Mouse (Mus musculus): ENCODE measurements around the gene Hsp90ab1. TPM values are rescaled to one million over a fixed set of nuclear protein-coding genes. Genes with fewer than 3 reads are reported as not detected.

Hsp90ab1 gene
- total RNA-seq (2023) = 1,000 to 10,000 TPM in 1 of 2 experiments, 100 to 1,000 TPM in 1; 986 to 1,178 TPM

DNA sequence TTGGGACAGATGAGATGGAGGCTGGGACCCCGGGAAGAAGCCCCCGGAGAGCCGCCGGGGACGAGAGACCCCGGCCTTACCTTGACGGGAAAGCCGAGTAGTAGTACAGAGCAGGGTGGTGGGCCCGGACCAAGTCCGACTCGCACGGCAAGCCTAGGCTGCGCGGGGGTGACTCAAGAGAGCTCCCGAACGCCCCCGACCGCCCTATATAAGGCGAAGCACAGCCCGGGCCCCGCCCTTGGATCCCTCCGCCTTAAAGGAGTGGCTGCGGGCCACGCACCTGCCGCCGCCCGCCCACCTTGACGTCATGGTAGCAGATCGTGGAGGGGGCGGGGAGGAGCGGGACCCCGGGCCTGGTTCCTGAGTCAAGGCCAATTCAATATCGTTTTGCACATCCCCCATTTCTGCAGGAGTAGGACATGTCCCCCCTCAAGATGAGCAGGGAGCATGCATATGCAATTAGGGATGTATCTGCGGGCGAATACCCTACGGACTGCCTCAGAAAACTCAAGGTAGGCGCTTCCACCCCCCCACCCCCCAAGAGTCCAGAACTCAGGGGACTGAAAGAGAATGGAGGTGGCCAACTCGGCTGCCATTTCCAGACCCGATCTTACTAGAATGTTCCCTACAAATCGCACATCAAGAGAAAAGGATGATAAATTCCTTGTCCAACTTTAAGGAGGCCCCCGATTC is at the start of gene Hsp90ab1:
Hsp90ab1 (minus strand) TSS at position 185 of the 693 bp plus-strand sequence.

DNA sequence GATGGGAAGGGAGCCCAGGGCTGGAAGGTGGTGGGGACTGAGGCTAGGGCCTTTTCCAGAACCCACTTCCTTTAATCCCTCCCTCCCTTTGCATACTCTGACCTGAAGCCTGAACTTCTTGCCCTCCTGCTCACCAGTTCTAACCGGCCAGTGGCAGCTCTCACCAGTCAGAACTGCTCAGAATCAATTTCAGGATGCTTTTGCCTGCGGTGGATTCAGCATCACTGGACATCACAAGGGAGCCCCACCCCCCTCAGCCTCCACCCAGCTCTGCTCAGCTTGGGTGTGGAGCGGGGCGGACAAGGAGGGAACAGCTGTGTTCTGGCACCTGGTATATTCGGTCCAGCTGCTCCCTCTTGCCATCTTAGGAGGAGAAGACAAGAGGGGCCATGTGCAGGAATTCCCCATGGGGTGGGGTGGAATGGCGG is 28.8 kb upstream of the Hsp90ab1 start, which contains the start of gene Mymx:
Mymx (minus strand) TSS at position 226 of the 428 bp plus-strand sequence.

DNA sequence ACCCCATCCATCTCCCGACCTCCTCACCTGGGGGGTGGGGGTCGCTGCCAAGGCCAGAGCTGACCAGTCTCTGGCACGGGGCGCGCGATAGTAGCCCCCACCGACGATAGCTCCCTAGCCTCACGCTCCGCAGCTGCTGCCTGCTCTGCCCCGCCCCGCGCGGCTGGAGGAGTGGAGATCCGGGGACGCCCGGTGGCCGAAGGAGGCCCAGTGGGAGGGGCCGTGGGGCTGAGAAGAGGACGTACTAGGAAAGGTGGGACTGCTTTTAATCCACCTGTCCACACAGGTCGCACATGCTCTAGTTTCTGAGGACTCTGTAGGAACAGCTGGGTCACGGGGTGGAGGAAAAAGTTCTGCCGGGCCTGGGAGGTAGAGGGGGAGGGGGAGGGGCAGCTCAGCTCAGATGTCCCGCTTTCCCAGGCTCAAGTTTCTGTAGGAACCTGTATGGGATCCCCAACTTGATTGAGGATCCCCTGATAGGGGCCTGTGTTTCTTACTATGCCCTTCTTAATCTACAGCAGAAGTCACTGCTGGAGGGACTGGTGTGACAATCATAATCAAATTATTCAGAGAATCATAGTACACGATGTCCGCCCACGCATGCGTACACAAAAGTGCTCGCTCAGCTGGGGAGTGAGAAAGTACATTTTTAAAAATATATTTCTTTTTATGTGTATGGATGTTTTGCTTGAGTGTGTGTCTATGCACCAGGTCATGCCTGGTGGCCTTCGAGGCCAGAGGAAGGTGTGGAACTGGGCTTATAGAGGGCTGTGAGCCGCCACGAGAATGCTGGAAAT is 26.6 kb upstream of the Hsp90ab1 start, which contains the start of gene Slc29a1:
Slc29a1 (minus strand) TSS at position 161 of the 797 bp plus-strand sequence.

DNA sequence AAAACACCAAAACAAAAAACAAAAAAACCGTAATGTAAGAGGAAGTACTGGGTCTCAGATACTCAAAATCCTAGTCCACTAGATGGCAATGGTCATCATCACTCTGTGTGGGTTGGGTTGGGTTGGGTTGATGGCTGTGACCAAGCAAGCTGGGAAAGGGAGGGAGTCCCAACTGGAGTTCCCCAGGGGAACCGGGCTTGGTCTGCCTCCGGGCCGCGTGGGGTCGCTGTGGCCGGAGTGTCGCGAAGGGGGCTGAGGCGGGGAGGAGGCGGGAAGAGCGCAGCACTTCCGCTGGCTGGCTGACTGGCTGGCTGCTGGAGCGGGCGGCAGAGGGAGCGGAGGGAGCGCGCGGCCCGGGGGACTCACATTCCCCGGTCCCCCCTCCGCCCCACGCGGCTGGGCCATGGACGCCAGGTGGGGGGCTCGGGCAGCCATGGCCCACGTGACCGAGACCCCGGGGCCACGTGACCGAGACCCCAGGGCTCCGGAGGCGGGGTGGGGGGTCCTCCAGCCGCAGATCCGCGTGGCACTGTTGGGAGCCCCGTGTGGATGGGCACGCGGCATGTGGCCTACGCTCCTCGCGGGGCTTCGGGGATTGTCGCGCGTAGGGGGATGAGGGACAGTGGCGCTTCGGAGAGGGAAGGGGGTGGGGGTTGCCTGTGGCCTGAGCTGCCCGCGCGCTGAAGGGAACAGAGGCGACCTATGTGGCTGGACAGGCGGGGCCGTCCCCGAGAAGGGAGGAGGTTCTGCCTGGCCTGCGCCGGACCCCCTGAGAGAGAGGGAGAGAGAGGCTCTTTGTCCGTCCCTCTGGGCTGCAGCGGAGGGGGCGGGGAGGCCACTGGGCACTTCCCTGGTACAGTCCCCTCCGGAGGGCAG is 9.2 kb downstream of the Hsp90ab1 start, which contains the start of gene Slc35b2:
Slc35b2 (plus strand) TSS at position 220 of the 876 bp plus-strand sequence.

DNA sequence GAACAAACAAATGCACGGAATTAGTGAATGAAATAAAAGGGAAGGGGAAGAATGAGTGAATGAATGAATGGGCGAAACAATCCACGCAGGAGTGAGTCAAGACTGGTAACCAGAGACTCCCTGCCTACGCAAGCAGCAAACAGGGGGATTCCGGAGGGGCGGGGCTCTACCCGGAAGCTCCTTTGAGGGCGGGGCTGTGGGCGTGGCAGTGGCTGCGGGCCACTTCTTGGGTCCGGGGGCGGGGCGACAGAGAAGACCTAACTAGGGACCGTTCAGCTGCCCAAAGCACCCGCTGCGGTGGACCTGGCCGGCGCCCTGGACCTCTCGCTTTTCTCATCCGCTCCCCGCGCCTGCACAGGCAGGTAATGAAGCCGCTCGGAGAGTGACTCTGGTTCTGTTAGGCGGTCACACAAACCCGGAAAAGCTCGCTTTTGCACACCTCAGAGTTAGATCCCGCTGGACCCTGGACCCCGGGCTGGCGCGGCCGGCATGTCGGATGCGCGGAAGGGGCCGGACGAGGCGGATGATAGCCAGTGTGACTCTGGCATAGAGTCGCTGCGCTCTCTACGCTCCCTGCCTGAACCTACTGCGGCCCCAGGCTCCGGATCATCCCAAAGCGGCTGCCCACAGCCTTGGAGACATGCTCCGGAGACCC is 17.5 kb downstream of the Hsp90ab1 start, which contains the start of gene Nfkbie:
Nfkbie (plus strand) TSS at position 252 of the 655 bp plus-strand sequence.

DNA sequence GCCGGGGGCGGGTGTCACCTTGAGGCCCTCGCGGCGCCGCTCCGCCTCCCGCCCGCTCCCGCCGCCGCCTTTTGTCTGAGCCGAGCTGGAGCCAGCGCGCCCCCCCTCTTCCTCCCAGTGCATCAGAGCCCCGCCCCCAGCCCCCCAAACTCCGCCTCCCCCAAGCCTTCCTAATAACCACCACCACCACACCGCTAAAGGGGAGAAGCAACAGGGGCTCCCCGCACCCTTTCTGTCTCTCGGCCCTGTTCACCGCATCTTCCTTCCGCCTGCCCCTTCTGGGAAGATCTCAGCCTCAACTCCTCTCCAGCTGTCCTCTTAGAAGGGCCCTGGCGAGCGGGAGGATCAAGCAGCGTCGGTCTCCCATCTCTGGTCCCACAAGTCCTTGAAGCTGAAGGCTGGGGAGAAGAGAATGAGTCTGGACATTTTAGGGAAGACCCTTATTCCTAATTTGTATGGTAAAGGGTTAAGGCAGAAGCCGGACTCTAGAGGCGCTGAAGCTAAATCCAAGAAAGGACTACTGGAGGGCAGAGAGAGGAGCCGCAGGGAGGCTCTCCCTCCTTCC is 23.4 kb downstream of the Hsp90ab1 start, which contains the start of gene Tmem151b:
Tmem151b (minus strand) TSS at position 61 of the 565 bp plus-strand sequence.

DNA sequence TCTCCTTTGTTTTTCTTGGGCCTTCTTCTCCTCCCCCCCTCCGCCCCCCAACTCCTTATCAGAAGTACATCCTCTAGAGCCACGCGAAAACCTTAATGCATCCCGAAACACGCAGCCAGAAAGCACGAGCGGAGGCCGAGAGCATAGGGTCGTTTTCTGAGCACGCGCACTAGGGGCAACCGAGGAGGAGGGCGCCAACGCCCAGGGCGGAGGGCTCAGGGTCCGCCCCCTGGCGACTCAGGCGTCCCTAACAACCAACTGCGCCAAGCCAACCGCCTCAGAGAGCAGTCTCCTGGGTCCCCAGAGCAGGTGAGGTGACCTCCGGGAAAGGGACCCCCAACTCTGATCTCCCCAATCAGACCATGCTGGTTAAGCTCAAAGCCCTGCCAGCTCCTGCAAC is 49.8 kb downstream of the Hsp90ab1 start, which contains the start of gene Tcte1:
Tcte1 (plus strand) TSS at position 172 of the 400 bp plus-strand sequence.

Other genes starting within 250 kb of the Hsp90ab1 start
- 100 to 1,000 TPM in 1 of 2 experiments, 10 to 100 TPM in 1; 88.0 to 104 TPM for gene Cdc5l, start 139.5 kb downstream of the Hsp90ab1 start, total RNA-seq (2023)
- gene Spats1, start 97.9 kb downstream of the Hsp90ab1 start, total RNA-seq (2023) = not detected
- 10 to 100 TPM; 18.6 to 22.1 TPM for gene Aars2, start 66.4 kb downstream of the Hsp90ab1 start, total RNA-seq (2023)
- gene Tcte1, start 49.8 kb downstream of the Hsp90ab1 start, total RNA-seq (2023) = not detected
- under 1 TPM; 0.33 to 0.38 TPM for gene Tmem151b, start 23.6 kb downstream of the Hsp90ab1 start, total RNA-seq (2023)
- 100 to 1,000 TPM; 139 to 141 TPM for gene Nfkbie, start 17.6 kb downstream of the Hsp90ab1 start, total RNA-seq (2023)
- gene Slc35b2, start 9.4 kb downstream of the Hsp90ab1 start, total RNA-seq (2023) = 10 to 100 TPM; 51.3 to 57.0 TPM
- 10 to 100 TPM; 21.9 to 22.2 TPM for gene Slc29a1, start 26.3 kb upstream of the Hsp90ab1 start, total RNA-seq (2023)
- not detected for gene Mymx, start 28.8 kb upstream of the Hsp90ab1 start, total RNA-seq (2023)
- under 1 TPM in 1 of 2 experiments, not detected in 1; 0.46 TPM for gene Capn11, start 86.1 kb upstream of the Hsp90ab1 start, total RNA-seq (2023)
- 10 to 100 TPM; 26.0 to 29.3 TPM for gene Mrpl14, start 113.1 kb upstream of the Hsp90ab1 start, total RNA-seq (2023)
- 10 to 100 TPM; 28.6 to 30.6 TPM for gene Tmem63b, start 113.6 kb upstream of the Hsp90ab1 start, total RNA-seq (2023)
- not detected for gene 1600014C23Rik, start 160.6 kb upstream of the Hsp90ab1 start, total RNA-seq (2023)